Mouse (Mus musculus) kidney, adult 2 months (tissue): ENCODE measurements at regions not wholly inside any gene's neighbourhood (a gene's known extent, or its start where the extent isn't known, plus 50 kb on each side); places are given as distances from the start of the nearest gene placed in this dataset.

Experiments used
- CTCF ChIP-seq: fragments of 200-500 bp; conservative IDR thresholded peaks from 2 replicates; pipeline ENCODE4 v1.5.1; 2011; ENCODE audit warnings: low read depth, mild to moderate bottlenecking, control low read depth, low read length, moderate library complexity, mixed read lengths; ENCODE audit not compliant: insufficient read depth, insufficient read length
- POLR2A ChIP-seq: fragments of 200-500 bp; IDR thresholded peaks from one replicate; pipeline ENCODE4 v1.6.1; 2011; ENCODE audit warnings: low read depth, low read length, control low read depth

GRCm38 (mm10) chr3:128002905-128003641, 106.9 kb upstream of the Fam241a start:
- TF ChIP-seq POLR2A = no peak
- no peak for TF ChIP-seq CTCF
